8 mouse cellular contexts compared by ENCODE assay signal in genomic region chr2:60901511-60901951, GRCm38 (mm10).
DNase-seq lines count a peak whose midpoint lies in the region; ATAC-seq lines count a peak whose summit lies in the region.

No protein-coding gene starts in this region.

- H3K9ac ChIP-seq in lung, embryonic 16.5 days (ENCODE audit: low read length) = no peak overlapping the region

- peak; percentile 34 for DNase-seq in layer of hippocampus, adult 9-11 months
- DNase-seq in layer of hippocampus, postnatal 10 days (ENCODE audit: low spot score in 2 of 2) = no peak
- peak; percentile 51 for DNase-seq in gastrocnemius, postnatal 14 days
- DNase-seq in kidney, adult 11 months = peak; percentile 40
- no peak for DNase-seq in midbrain, embryonic 10.5 days (ENCODE audit: low spot score)
- DNase-seq in layer of hippocampus, adult 11-12 months (ENCODE audit: low spot score) = no peak
- no peak for DNase-seq in cerebellum, adult 11 months

- H3K36me3 ChIP-seq in lung, embryonic 16.5 days (ENCODE audit: control insufficient read depth, insufficient read depth, low read length) = no peaks in the 10 kb centered on the region
- H3K36me3 ChIP-seq in midbrain, embryonic 10.5 days = no peaks in the 10 kb centered on the region

- H3K9me3 ChIP-seq in lung, embryonic 16.5 days (ENCODE audit: control insufficient read depth, low read length) = no peaks in the 10 kb centered on the region
- no peaks in the 10 kb centered on the region for H3K9me3 ChIP-seq in midbrain, embryonic 10.5 days (replicated peaks)

- peak overlapping the region; percentile 31 for H3K4me2 ChIP-seq in lung, embryonic 16.5 days (ENCODE audit: low read depth, low read length)

- H3K27me3 ChIP-seq in lung, embryonic 16.5 days (ENCODE audit: control insufficient read depth, insufficient read depth, low read depth, low read length) = no peaks in the 10 kb centered on the region
- no peaks in the 10 kb centered on the region for H3K27me3 ChIP-seq in midbrain, embryonic 10.5 days (ENCODE audit: low read depth, poor library complexity, severe bottlenecking)

- peak; percentile 87 for ATAC-seq in lung, embryonic 16.5 days (ENCODE audit: low read depth)

- H3K27ac ChIP-seq in lung, embryonic 16.5 days (ENCODE audit: low read length) = peak overlapping the region; percentile 66
- no peak overlapping the region for H3K27ac ChIP-seq in midbrain, embryonic 10.5 days (replicated peaks)

- intact Hi-C loops in gastrocnemius, postnatal 14 days (cut with DNase I; ENCODE audit: low total_unique reads) = loop anchor here (10.0 kb wide), 1 partner anchor 97 kb away; no protein-coding TSS in a partner anchor

- H3K4me1 ChIP-seq in lung, embryonic 16.5 days (replicated peaks; ENCODE audit: control insufficient read depth, insufficient read depth, low read length) = peaks cover 32% of the 10 kb centered on the region
- no peaks in the 10 kb centered on the region for H3K4me1 ChIP-seq in midbrain, embryonic 10.5 days

- WGBS in lung, embryonic 16.5 days = 42% methylated on average over 15 of the region's 15 CpGs
- 86% methylated on average over 15 of the region's 15 CpGs for WGBS in midbrain, embryonic 10.5 days

- no peak overlapping the region for H3K4me3 ChIP-seq in lung, embryonic 16.5 days (ENCODE audit: low read length)
- H3K4me3 ChIP-seq in midbrain, embryonic 10.5 days = no peak overlapping the region

Comparison
In these comparisons a context has a peak if more than half of its experiments do, and no peak if none do; other contexts are left out.
1. DNase-seq: peak in layer of hippocampus, adult 9-11 months (single experiment), gastrocnemius, postnatal 14 days (single experiment) and kidney, adult 11 months (single experiment); none in layer of hippocampus, postnatal 10 days (0 of 2), midbrain, embryonic 10.5 days (single experiment), layer of hippocampus, adult 11-12 months (single experiment) and cerebellum, adult 11 months (single experiment).